Mouse (Mus musculus): ENCODE data around the gene Map4k1. TPM values are rescaled to one million over a fixed set of nuclear protein-coding genes. Genes with fewer than 3 reads are reported as not detected.
A peak's percentile ranks its signal among the peaks of the same experiment; 100 is the strongest.

Map4k1 gene
- polyA plus RNA-seq, 1 experiment = 3.6 TPM

DNA sequence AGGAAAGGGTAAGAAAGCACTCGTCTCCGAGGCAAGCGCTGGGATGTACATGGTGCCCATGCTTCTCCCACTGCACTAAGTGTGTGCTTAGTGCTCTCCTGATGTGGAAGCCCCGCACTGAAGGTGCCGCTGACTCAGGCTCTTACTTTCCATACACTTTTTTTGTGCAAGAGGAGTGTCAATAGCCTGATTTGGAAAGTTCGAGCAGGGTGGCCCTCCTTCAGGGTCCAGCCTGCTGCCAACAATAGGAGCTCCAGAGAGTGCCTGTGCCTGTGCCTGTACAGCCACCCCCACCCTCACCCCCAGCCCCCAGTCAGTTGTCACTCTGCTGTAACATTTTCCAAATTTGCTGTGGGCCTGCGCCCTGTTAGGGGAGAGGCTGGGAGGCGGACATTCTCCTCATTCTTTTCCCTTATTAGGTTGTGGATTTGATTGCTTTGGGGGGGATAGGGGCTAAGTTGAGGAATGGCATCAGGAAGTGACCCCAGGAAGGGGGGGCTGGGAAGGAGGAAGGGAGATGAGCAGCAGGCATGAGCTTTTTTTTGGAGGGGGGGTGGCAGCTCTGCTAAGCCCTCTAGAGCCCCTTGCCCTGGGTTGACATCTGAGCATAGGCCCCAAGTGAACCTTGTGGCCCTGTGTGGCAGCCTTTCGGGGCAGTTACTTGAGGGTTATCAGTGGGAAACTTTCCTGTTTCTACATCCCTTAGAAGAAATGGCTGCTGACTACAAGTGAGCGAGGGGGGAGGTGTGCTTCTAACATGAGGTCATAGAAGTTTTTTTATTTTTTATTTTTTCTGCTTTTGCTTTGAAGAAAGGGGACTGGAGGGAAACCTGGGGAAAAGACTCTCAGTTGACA is 36.2 kb upstream of the Map4k1 start:
- Histone ChIP-seq H3ac (ENCODE audit: control insufficient read depth, insufficient read length, low read depth) (peak overlapping the region; percentile 42), H3K27me3 (ENCODE audit: control insufficient read depth, insufficient read depth, insufficient read length) (no peaks in the 10 kb centered on the region), H3K4me3 (ENCODE audit: insufficient read depth, poor library complexity, severe bottlenecking) (no peak overlapping the region), H3K79me2 (ENCODE audit: control insufficient read depth, insufficient read depth) (peaks cover 100% of the 10 kb centered on the region), H3K79me3 (ENCODE audit: low read depth) (peaks cover 90% of the 10 kb centered on the region), H3K36me3 (ENCODE audit: control insufficient read depth, insufficient read depth) (peaks cover 45% of the 10 kb centered on the region)
- TF ChIP-seq MYOD1 (IDR thresholded peaks at IDR 0.05; ENCODE audit: control insufficient read depth, insufficient read length, low read depth) (no peak), CEBPB (IDR thresholded peaks at IDR 0.05; ENCODE audit: low read depth) (no peak), CTCF (IDR thresholded peaks at IDR 0.05; ENCODE audit: control insufficient read depth, insufficient read depth, insufficient read length) (no peak)

DNA sequence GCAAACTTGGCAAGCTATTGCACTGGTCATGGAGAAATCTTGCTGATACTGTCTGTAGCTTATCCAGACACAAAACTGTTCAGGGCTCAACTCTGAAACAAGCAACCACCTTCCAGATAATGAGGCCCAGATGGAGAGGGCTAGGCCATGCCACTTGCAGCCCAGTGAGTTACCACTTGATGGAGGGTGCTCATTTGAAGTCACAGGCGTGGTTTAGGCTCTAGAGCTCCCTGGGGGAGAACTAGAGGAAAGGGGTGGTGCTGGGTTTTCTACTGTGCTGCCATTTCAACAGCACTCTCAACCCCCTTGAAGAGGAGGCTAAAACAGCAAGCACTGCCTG is 35.6 kb upstream of the Map4k1 start:
- Histone ChIP-seq H3K4me3 (ENCODE audit: insufficient read depth, poor library complexity, severe bottlenecking) (no peak overlapping the region), H3K79me3 (ENCODE audit: low read depth) (peaks cover 90% of the 10 kb centered on the region), H3K27me3 (ENCODE audit: control insufficient read depth, insufficient read depth, insufficient read length) (no peaks in the 10 kb centered on the region), H3K36me3 (ENCODE audit: control insufficient read depth, insufficient read depth) (peaks cover 45% of the 10 kb centered on the region), H3ac (ENCODE audit: control insufficient read depth, insufficient read length, low read depth) (no peak overlapping the region), H3K79me2 (ENCODE audit: control insufficient read depth, insufficient read depth) (peaks cover 100% of the 10 kb centered on the region)
- no peak for TF ChIP-seq MYOG (IDR thresholded peaks at IDR 0.05; ENCODE audit: control insufficient read depth, extremely low read depth, insufficient read length)

DNA sequence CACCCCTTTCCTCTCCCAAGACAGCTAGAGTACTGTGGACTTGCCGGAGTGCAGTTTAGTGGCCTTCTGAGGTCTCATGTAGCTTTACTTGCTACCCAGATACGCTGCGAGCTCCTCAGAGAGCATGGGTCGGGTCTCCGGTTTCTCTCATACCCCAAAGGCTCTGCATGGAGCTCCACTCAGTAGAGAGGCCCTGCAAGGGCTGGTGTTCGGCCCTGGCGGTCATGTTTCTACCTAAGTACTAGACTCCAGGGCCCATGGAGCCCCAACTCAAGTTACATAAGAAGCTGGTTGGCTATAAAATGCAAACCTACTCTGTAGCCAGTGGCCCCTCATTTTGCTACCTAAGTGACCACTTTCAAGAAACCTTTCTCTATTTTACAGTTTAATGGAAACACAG is 33.1 kb upstream of the Map4k1 start:
- peaks cover 31% of the 10 kb centered on the region for H3K36me3 ChIP-seq (ENCODE audit: control insufficient read depth, insufficient read depth)
- no peak overlapping the region for H3ac ChIP-seq (ENCODE audit: control insufficient read depth, insufficient read length, low read depth)
- no peaks in the 10 kb centered on the region for H3K27me3 ChIP-seq (ENCODE audit: control insufficient read depth, insufficient read depth, insufficient read length)
- TF ChIP-seq MYOD1 (IDR thresholded peaks at IDR 0.05; ENCODE audit: control insufficient read depth, insufficient read length, low read depth) (no peak), MYOG (IDR thresholded peaks at IDR 0.05; ENCODE audit: control insufficient read depth, extremely low read depth, insufficient read length) (no peak)
- peaks cover 83% of the 10 kb centered on the region for H3K79me3 ChIP-seq (ENCODE audit: low read depth)
- H3K4me3 ChIP-seq (ENCODE audit: insufficient read depth, poor library complexity, severe bottlenecking) = no peak overlapping the region
- peaks cover 97% of the 10 kb centered on the region for H3K79me2 ChIP-seq (ENCODE audit: control insufficient read depth, insufficient read depth)

DNA sequence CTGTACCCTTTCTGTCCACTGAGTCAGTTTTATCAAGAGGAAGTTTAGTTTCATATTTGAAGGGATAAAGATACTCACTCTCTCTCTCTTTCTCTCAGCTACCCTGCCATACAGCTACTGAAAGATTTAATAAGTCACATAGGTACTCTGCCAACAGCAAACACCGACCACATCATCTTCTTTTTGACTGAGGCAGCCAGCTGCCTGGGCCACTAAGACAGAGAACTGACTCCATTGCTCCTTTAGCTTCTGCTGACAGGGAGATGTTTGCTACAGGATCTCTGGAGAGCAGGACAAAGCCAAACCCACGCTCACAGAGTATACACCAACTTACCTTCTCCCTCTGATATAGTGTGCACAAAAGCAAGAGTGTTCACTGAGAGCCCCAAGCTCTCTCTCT is 32.6 kb upstream of the Map4k1 start:
- TF ChIP-seq MAX (IDR thresholded peaks at IDR 0.05) (no peak), FOSL1 (IDR thresholded peaks at IDR 0.05; ENCODE audit: insufficient read depth, low read length, poor library complexity, severe bottlenecking) (no peak), CEBPB (IDR thresholded peaks at IDR 0.05; ENCODE audit: low read depth) (no peak), MYOG (IDR thresholded peaks at IDR 0.05; ENCODE audit: control insufficient read depth, extremely low read depth, insufficient read length) (no peak), MYOD1 (IDR thresholded peaks at IDR 0.05; ENCODE audit: control insufficient read depth, insufficient read length, low read depth) (peak; percentile 41), USF1 (IDR thresholded peaks at IDR 0.05; ENCODE audit: low read depth) (peak; percentile 18), CTCF (IDR thresholded peaks at IDR 0.05; ENCODE audit: control insufficient read depth, insufficient read depth, insufficient read length) (no peak)
- peaks cover 86% of the 10 kb centered on the region for H3K79me3 ChIP-seq (ENCODE audit: low read depth)
- H3K27me3 ChIP-seq (ENCODE audit: control insufficient read depth, insufficient read depth, insufficient read length) = no peaks in the 10 kb centered on the region
- H3K36me3 ChIP-seq (ENCODE audit: control insufficient read depth, insufficient read depth) = peaks cover 31% of the 10 kb centered on the region
- H3K79me2 ChIP-seq (ENCODE audit: control insufficient read depth, insufficient read depth) = peaks cover 97% of the 10 kb centered on the region
- H3ac ChIP-seq (ENCODE audit: control insufficient read depth, insufficient read length, low read depth) = no peak overlapping the region
- no peak overlapping the region for H3K4me3 ChIP-seq (ENCODE audit: insufficient read depth, poor library complexity, severe bottlenecking)

DNA sequence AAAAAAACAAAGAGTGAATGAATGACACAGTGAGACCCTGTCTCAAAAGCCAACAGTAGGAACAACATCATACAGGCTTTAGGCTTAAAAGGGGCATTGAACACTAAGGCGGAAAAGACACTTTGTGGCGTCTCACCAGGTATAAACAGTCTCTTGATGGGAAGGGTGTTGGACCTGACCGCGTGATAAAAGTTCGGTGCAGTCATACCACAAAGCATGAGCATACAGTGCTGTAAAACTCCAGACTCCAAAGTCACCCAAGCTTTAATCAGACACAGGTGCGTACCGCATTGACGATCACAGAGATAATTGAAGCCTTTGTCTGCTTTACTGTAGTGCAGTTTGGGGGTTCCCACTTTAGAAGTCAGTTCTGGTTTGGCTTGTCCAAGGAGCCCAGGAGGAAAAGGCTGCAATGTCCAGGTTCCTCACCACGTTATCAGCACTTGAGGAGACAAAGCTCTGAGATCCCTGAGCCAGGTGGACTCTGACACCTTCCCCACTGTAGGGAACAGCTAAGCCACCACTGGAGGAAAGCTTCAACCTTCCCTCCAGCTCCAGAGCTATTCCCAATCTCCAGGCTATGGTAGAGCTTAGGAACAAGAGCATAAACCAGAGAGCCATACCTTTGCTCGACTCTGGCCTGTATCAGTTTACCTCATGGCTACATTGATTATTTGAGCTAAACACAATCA is 31.4 kb upstream of the Map4k1 start:
- no peak overlapping the region for H3K4me3 ChIP-seq (ENCODE audit: insufficient read depth, poor library complexity, severe bottlenecking)
- TF ChIP-seq FOSL1 (IDR thresholded peaks at IDR 0.05; ENCODE audit: insufficient read depth, low read length, poor library complexity, severe bottlenecking) (no peak), CEBPB (IDR thresholded peaks at IDR 0.05; ENCODE audit: low read depth) (no peak), MYOG (IDR thresholded peaks at IDR 0.05; ENCODE audit: control insufficient read depth, extremely low read depth, insufficient read length) (no peak), MYOD1 (IDR thresholded peaks at IDR 0.05; ENCODE audit: control insufficient read depth, insufficient read length, low read depth) (no peak), MAX (IDR thresholded peaks at IDR 0.05) (no peak), CTCF (IDR thresholded peaks at IDR 0.05; ENCODE audit: control insufficient read depth, insufficient read depth, insufficient read length) (no peak), USF1 (IDR thresholded peaks at IDR 0.05; ENCODE audit: low read depth) (no peak)
- H3K79me3 ChIP-seq (ENCODE audit: low read depth) = peaks cover 87% of the 10 kb centered on the region
- no peak overlapping the region for H3ac ChIP-seq (ENCODE audit: control insufficient read depth, insufficient read length, low read depth)
- H3K27me3 ChIP-seq (ENCODE audit: control insufficient read depth, insufficient read depth, insufficient read length) = no peaks in the 10 kb centered on the region
- H3K36me3 ChIP-seq (ENCODE audit: control insufficient read depth, insufficient read depth) = peaks cover 31% of the 10 kb centered on the region
- peaks cover 97% of the 10 kb centered on the region for H3K79me2 ChIP-seq (ENCODE audit: control insufficient read depth, insufficient read depth)

DNA sequence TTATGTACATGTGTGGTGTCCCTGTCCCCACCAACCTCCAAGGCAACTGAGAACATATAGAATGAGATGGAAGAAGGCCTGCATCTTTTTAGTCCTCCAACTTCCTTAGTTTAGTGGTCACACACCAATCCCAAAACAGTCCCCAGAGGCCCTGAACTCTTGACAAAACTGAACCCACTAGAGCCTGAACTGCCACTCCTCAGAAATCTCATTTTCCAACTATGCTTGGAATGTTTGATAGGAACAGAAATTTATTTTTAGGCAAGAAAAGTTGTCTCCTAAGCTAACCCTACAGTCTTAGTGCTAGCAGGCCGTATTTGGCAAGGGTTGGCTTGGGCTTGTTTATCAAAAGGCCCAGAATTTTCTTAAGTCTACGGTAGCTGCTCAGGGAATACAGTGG is 30.1 kb upstream of the Map4k1 start:
- Histone ChIP-seq H3ac (ENCODE audit: control insufficient read depth, insufficient read length, low read depth) (peak overlapping the region; percentile 38), H3K4me3 (ENCODE audit: insufficient read depth, poor library complexity, severe bottlenecking) (no peak overlapping the region), H3K27me3 (ENCODE audit: control insufficient read depth, insufficient read depth, insufficient read length) (no peaks in the 10 kb centered on the region), H3K36me3 (ENCODE audit: control insufficient read depth, insufficient read depth) (peaks cover 35% of the 10 kb centered on the region), H3K79me3 (ENCODE audit: low read depth) (peaks cover 88% of the 10 kb centered on the region), H3K79me2 (ENCODE audit: control insufficient read depth, insufficient read depth) (peaks cover 97% of the 10 kb centered on the region)
- TF ChIP-seq MYOD1 (IDR thresholded peaks at IDR 0.05; ENCODE audit: control insufficient read depth, insufficient read length, low read depth) (no peak), MAX (IDR thresholded peaks at IDR 0.05) (no peak), CEBPB (IDR thresholded peaks at IDR 0.05; ENCODE audit: low read depth) (no peak), MYOG (IDR thresholded peaks at IDR 0.05; ENCODE audit: control insufficient read depth, extremely low read depth, insufficient read length) (no peak), CTCF (IDR thresholded peaks at IDR 0.05; ENCODE audit: control insufficient read depth, insufficient read depth, insufficient read length) (no peak), USF1 (IDR thresholded peaks at IDR 0.05; ENCODE audit: low read depth) (no peak), FOSL1 (IDR thresholded peaks at IDR 0.05; ENCODE audit: insufficient read depth, low read length, poor library complexity, severe bottlenecking) (no peak)
